Comparison of ENCODE assay signal across 8 mouse cellular contexts in genomic region chr2:168280729-168281581, GRCm38 (mm10). TPM values are rescaled to one million over a fixed set of nuclear protein-coding genes. Genes with fewer than 3 reads are reported as not detected.
DNase-seq lines count a peak whose midpoint lies in the region; ATAC-seq lines count a peak whose summit lies in the region.

No protein-coding gene starts in this region.

- peak; percentile 23 to 47 for DNase-seq in left cerebral cortex, adult 18-20 months (ENCODE audit: low spot score in 2 of 2)
- DNase-seq in left cerebral cortex, adult 9 months (ENCODE audit: low spot score in 2 of 2) = no peak
- DNase-seq in lung, postnatal 4 days = peak; percentile 41 to 49

- H3K36me3 ChIP-seq in heart, embryonic 13.5 days = no peaks in the 10 kb centered on the region
- H3K36me3 ChIP-seq in kidney, embryonic 15.5 days = no peaks in the 10 kb centered on the region
- H3K36me3 ChIP-seq in stomach, embryonic 14.5 days (ENCODE audit: control insufficient read depth, insufficient read depth, low read length) = no peaks in the 10 kb centered on the region

- H3K27me3 ChIP-seq in heart, embryonic 13.5 days (replicated peaks) = peaks cover 99% of the 10 kb centered on the region
- H3K27me3 ChIP-seq in kidney, embryonic 15.5 days = peaks cover 73% of the 10 kb centered on the region
- 0 out of 2 replicates have a peak, but pooled peaks cover 4% of the 10 kb centered on the region for H3K27me3 ChIP-seq in stomach, embryonic 14.5 days (ENCODE audit: control insufficient read depth, insufficient read depth, low read length)

- no peaks in the 10 kb centered on the region for H3K4me1 ChIP-seq in brown adipose tissue, adult 24 weeks (ENCODE audit: control insufficient read depth, insufficient read depth, insufficient read length, low read length)
- H3K4me1 ChIP-seq in heart, embryonic 13.5 days = peaks cover 31% of the 10 kb centered on the region
- peaks cover 27% of the 10 kb centered on the region for H3K4me1 ChIP-seq in kidney, embryonic 15.5 days
- 0 out of 2 replicates have a peak, but pooled peaks cover 5% of the 10 kb centered on the region for H3K4me1 ChIP-seq in stomach, embryonic 14.5 days (ENCODE audit: control insufficient read depth, insufficient read depth, low read length)

- H3K9ac ChIP-seq in heart, embryonic 13.5 days = peak overlapping the region; percentile 64
- H3K9ac ChIP-seq in kidney, embryonic 15.5 days = peak overlapping the region; percentile 49
- no peak overlapping the region for H3K9ac ChIP-seq in stomach, embryonic 14.5 days (replicated peaks; ENCODE audit: low read depth, low read length)

- H3K4me3 ChIP-seq in brown adipose tissue, adult 24 weeks (ENCODE audit: insufficient read depth, low read depth, low read length) = peak overlapping the region; percentile 45
- H3K4me3 ChIP-seq in heart, embryonic 13.5 days = peak overlapping the region; percentile 57
- H3K4me3 ChIP-seq in kidney, embryonic 15.5 days (replicated peaks) = peak overlapping the region; percentile 57
- H3K4me3 ChIP-seq in stomach, embryonic 14.5 days (ENCODE audit: low read depth, low read length) = peak overlapping the region; percentile 58

- peaks cover 7% of the 10 kb centered on the region for H3K9me3 ChIP-seq in heart, embryonic 13.5 days
- H3K9me3 ChIP-seq in kidney, embryonic 15.5 days (replicated peaks) = no peaks in the 10 kb centered on the region; the same call in 1 of the 2 replicates
- H3K9me3 ChIP-seq in stomach, embryonic 14.5 days (ENCODE audit: control insufficient read depth, low read depth, low read length) = no peaks in the 10 kb centered on the region

- peak overlapping the region; percentile 77 for H3K4me2 ChIP-seq in heart, embryonic 13.5 days
- H3K4me2 ChIP-seq in kidney, embryonic 15.5 days = peak overlapping the region; percentile 96
- H3K4me2 ChIP-seq in stomach, embryonic 14.5 days (replicated peaks; ENCODE audit: low read depth, low read length) = peak overlapping the region; percentile 97

- H3K27ac ChIP-seq in brown adipose tissue, adult 24 weeks (replicated peaks; ENCODE audit: low read depth, low read length) = no peak overlapping the region
- no peak overlapping the region for H3K27ac ChIP-seq in heart, embryonic 13.5 days (replicated peaks)
- H3K27ac ChIP-seq in kidney, embryonic 15.5 days = no peak overlapping the region
- no peak overlapping the region for H3K27ac ChIP-seq in stomach, embryonic 14.5 days (ENCODE audit: low read length)

- WGBS in heart, embryonic 13.5 days = 1% methylated on average over 74 of the region's 82 CpGs
- 1% methylated on average over 75 of the region's 82 CpGs for WGBS in kidney, embryonic 15.5 days
- 2% methylated on average over 71 of the region's 82 CpGs for WGBS in stomach, embryonic 14.5 days

- no peak for ATAC-seq in heart, embryonic 13.5 days (ENCODE audit: extremely low read depth, insufficient number of reproducible peaks, low FRiP score, low TSS enrichment)
- ATAC-seq in kidney, embryonic 15.5 days (replicated peaks; ENCODE audit: low FRiP score) = peak; percentile 84
- ATAC-seq in stomach, embryonic 14.5 days (ENCODE audit: insufficient number of reproducible peaks, insufficient read depth, low FRiP score, low read depth) = peak; percentile 66
- no peak for ATAC-seq in erythroblast, adult 5-6 weeks (replicated peaks; ENCODE audit: low FRiP score, poor library complexity, severe bottlenecking)

RNA-seq across cellular contexts. Expression of gene Kcng1, which starts 0.6 kb away (rescaled TPM):
- total RNA-seq in left cerebral cortex, adult 18-20 months (2021) = 10 to 100 TPM; 34.5 to 40.8 TPM
- polyA plus RNA-seq in brown adipose tissue, adult 24 weeks (2012; ENCODE audit: insufficient read depth, insufficient read length, missing spikeins) = not detected in 2 replicates
- 0.90 and 0.97 TPM in 2 replicates for polyA plus RNA-seq in heart, embryonic 13.5 days (2015; fragmentation: Nextera tagmentation; extraction: Ambion mirVana)
- 0.99 and 3.1 TPM in 2 replicates for polyA plus RNA-seq in kidney, embryonic 15.5 days (2015; fragmentation: Nextera tagmentation; extraction: Ambion mirVana)
- 7.1 and 7.4 TPM in 2 replicates for polyA plus RNA-seq in stomach, embryonic 14.5 days (2014; fragmentation: Nextera tagmentation; extraction: Ambion mirVana)
- 0.58 TPM in 1 of 2 replicates, not detected in the other for total RNA-seq in erythroblast, adult 5-6 weeks (2015; ENCODE audit: low replicate concordance)
- total RNA-seq in erythroblast, adult 5-6 weeks (2017; ENCODE audit: low replicate concordance) = not detected in 2 replicates

RNA-seq across cellular contexts. Expression of gene Mocs3, which starts 50.5 kb away (rescaled TPM):
- 10 to 100 TPM; 18.5 to 18.9 TPM for total RNA-seq in left cerebral cortex, adult 18-20 months (2021)
- polyA plus RNA-seq in brown adipose tissue, adult 24 weeks (2012; ENCODE audit: insufficient read depth, insufficient read length, missing spikeins) = 4.0 and 5.9 TPM in 2 replicates
- polyA plus RNA-seq in heart, embryonic 13.5 days (2015; fragmentation: Nextera tagmentation; extraction: Ambion mirVana) = 4.2 and 4.4 TPM in 2 replicates
- polyA plus RNA-seq in kidney, embryonic 15.5 days (2015; fragmentation: Nextera tagmentation; extraction: Ambion mirVana) = 6.3 and 6.9 TPM in 2 replicates
- polyA plus RNA-seq in stomach, embryonic 14.5 days (2014; fragmentation: Nextera tagmentation; extraction: Ambion mirVana) = 6.9 and 7.1 TPM in 2 replicates
- 1.0 and 1.3 TPM in 2 replicates for total RNA-seq in erythroblast, adult 5-6 weeks (2015; ENCODE audit: low replicate concordance)
- total RNA-seq in erythroblast, adult 5-6 weeks (2017; ENCODE audit: low replicate concordance) = 2.4 TPM in 1 of 2 replicates, not detected in the other

RNA-seq across cellular contexts. Expression of gene Dpm1, which starts 50.6 kb away (rescaled TPM):
- total RNA-seq in left cerebral cortex, adult 18-20 months (2021) = 10 to 100 TPM; 59.3 to 60.8 TPM
- 125 and 170 TPM in 2 replicates for polyA plus RNA-seq in brown adipose tissue, adult 24 weeks (2012; ENCODE audit: insufficient read depth, insufficient read length, missing spikeins)
- polyA plus RNA-seq in heart, embryonic 13.5 days (2015; fragmentation: Nextera tagmentation; extraction: Ambion mirVana) = 81.8 and 95.3 TPM in 2 replicates
- 85.6 and 107 TPM in 2 replicates for polyA plus RNA-seq in kidney, embryonic 15.5 days (2015; fragmentation: Nextera tagmentation; extraction: Ambion mirVana)
- polyA plus RNA-seq in stomach, embryonic 14.5 days (2014; fragmentation: Nextera tagmentation; extraction: Ambion mirVana) = 82.3 and 102 TPM in 2 replicates
- 113 and 131 TPM in 2 replicates for total RNA-seq in erythroblast, adult 5-6 weeks (2015; ENCODE audit: low replicate concordance)
- total RNA-seq in erythroblast, adult 5-6 weeks (2017; ENCODE audit: low replicate concordance) = 37.8 and 105 TPM in 2 replicates

RNA-seq across cellular contexts. Expression of gene Gm20716, which starts 50.8 kb away (rescaled TPM):
- total RNA-seq in left cerebral cortex, adult 18-20 months (2021) = 10 to 100 TPM; 36.4 to 37.0 TPM
- polyA plus RNA-seq in brown adipose tissue, adult 24 weeks (2012; ENCODE audit: insufficient read depth, insufficient read length, missing spikeins) = 25.1 and 26.9 TPM in 2 replicates
- polyA plus RNA-seq in heart, embryonic 13.5 days (2015; fragmentation: Nextera tagmentation; extraction: Ambion mirVana) = 11.7 and 12.3 TPM in 2 replicates
- polyA plus RNA-seq in kidney, embryonic 15.5 days (2015; fragmentation: Nextera tagmentation; extraction: Ambion mirVana) = 19.3 and 19.5 TPM in 2 replicates
- 29.9 and 31.9 TPM in 2 replicates for polyA plus RNA-seq in stomach, embryonic 14.5 days (2014; fragmentation: Nextera tagmentation; extraction: Ambion mirVana)
- 15.5 and 30.9 TPM in 2 replicates for total RNA-seq in erythroblast, adult 5-6 weeks (2015; ENCODE audit: low replicate concordance)
- 29.1 and 31.1 TPM in 2 replicates for total RNA-seq in erythroblast, adult 5-6 weeks (2017; ENCODE audit: low replicate concordance)

Comparison
In these comparisons a context has a peak if more than half of its experiments do, and no peak if none do; other contexts are left out.
1. DNase-seq: peak in left cerebral cortex, adult 18-20 months (2 of 2) and lung, postnatal 4 days (2 of 2); none in left cerebral cortex, adult 9 months (0 of 2).
2. ATAC-seq: peak in kidney, embryonic 15.5 days (single experiment) and stomach, embryonic 14.5 days (single experiment); none in heart, embryonic 13.5 days (single experiment) and erythroblast, adult 5-6 weeks (single experiment).
3. Peak in every context shown above with its lines, with median percentiles within 50 percentile points of each other: H3K4me3 ChIP-seq and H3K4me2 ChIP-seq.